Mouse (Mus musculus) midbrain, postnatal 0 days (tissue): ENCODE measurements around the gene Kcnj10. TPM values are rescaled to one million over a fixed set of nuclear protein-coding genes. Genes with fewer than 3 reads are reported as not detected.

Experiments used
- ATAC-seq: fragments of 200-750 bp; cut with Nextera tagmentation; 2 replicates; pipeline ENCODE4 v1.8.0; 2017; ENCODE audit warnings: moderate number of reproducible peaks, mild to moderate bottlenecking, moderate TSS enrichment, moderate library complexity; ENCODE audit not compliant: low FRiP score
- DNase-seq: peaks from one replicate; pipeline ENCODE4 v3.0.0-alpha.2; 2015; ENCODE audit warnings: low spot score
- H3K27ac ChIP-seq: fragments of 300-500 bp; sonication (generic); 2 replicates; pipeline ENCODE4 v1.5.1; 2014; ENCODE audit warnings: low read depth, mild to moderate bottlenecking, low read length, mixed read lengths
- H3K27me3 ChIP-seq: fragments of 300-500 bp; sonication (generic); 2 replicates; pipeline ENCODE4 v1.6.1; 2014; ENCODE audit warnings: low read length, control low read depth, mixed read lengths; ENCODE audit not compliant: insufficient read depth
- H3K36me3 ChIP-seq: fragments of 300-500 bp; sonication (generic); 2 replicates; pipeline ENCODE4 v1.6.1; 2014; ENCODE audit warnings: low read length, control low read depth, mixed read lengths; ENCODE audit not compliant: insufficient read depth
- H3K4me1 ChIP-seq: fragments of 300-500 bp; sonication (generic); 2 replicates; pipeline ENCODE4 v1.6.1; 2014; ENCODE audit warnings: mild to moderate bottlenecking, control low read depth, antibody characterized with exemption, low read length, mixed read lengths; ENCODE audit not compliant: insufficient read depth
- H3K4me2 ChIP-seq: fragments of 300-500 bp; sonication (generic); 2 replicates; pipeline ENCODE4 v1.6.1; 2014; ENCODE audit warnings: low read depth, mild to moderate bottlenecking, low read length, mixed read lengths; ENCODE audit not compliant: poor library complexity, severe bottlenecking
- H3K4me3 ChIP-seq: fragments of 300-500 bp; sonication (generic); 2 replicates; pipeline ENCODE4 v1.5.1; 2014; ENCODE audit warnings: low read depth, mild to moderate bottlenecking, low read length, moderate library complexity
- H3K9ac ChIP-seq: fragments of 300-500 bp; sonication (generic); replicated peaks from 2 replicates; pipeline ENCODE4 v1.6.1; 2014; ENCODE audit warnings: mild to moderate bottlenecking, low read length, moderate library complexity, mixed read lengths; ENCODE audit not compliant: poor library complexity, severe bottlenecking
- H3K9me3 ChIP-seq: fragments of 300-500 bp; sonication (generic); 2 replicates; pipeline ENCODE4 v1.6.1; 2016; ENCODE audit warnings: low read length, control low read depth
- CTCF ChIP-seq: IDR thresholded peaks from 2 replicates; pipeline ENCODE4 v1.5.1; 2016; ENCODE audit warnings: antibody characterized with exemption, mild to moderate bottlenecking
- WGBS: fragments of 180-500 bp; shearing (Covaris S2); extraction: QIAGEN DNeasy Blood & Tissue Kit; methylation state at CpG from one replicate; pipeline ENCODE4 v1.1.7; 2014; 5-methylcytosine and 5-hydroxymethylcytosine counted together
- polyA plus RNA-seq: library from polyadenylated mRNA; unstranded; fragments of >200 nt; fragmentation: Nextera tagmentation; extraction: Ambion mirVana; gene quantifications from 2 replicates; pipeline ENCODE4 v1.2.1, GENCODE M21; 2015
- total RNA-seq: library from RNA; depleted of rRNA; stranded (reverse); fragments of >200 nt; gene quantifications from 2 replicates; pipeline ENCODE4 v1.2.3, GENCODE M21; 2014; rRNA removed

The Kcnj10 gene
- total RNA-seq: 6.1 and 6.6 TPM in 2 replicates
- polyA plus RNA-seq: 3.6 and 3.9 TPM in 2 replicates

- DNase-seq: peak; percentile 94
- no peak for TF ChIP-seq CTCF
- Histone ChIP-seq H3K4me2 (peak within 1 kb of the TSS; percentile 55), H3K9me3 (no peaks in the 10 kb centered on the region), H3K36me3 (no peaks in the 10 kb centered on the region), H3K27ac (peak within 1 kb of the TSS; percentile 71), H3K9ac (peak within 1 kb of the TSS; percentile 33; the same call in 1 of the 2 replicates), H3K27me3 (peaks cover 5% of the 10 kb centered on the region; the same call in 1 of the 2 replicates), H3K4me1 (no peaks in the 10 kb centered on the region), H3K4me3 (peak within 1 kb of the TSS; percentile 35)
- ATAC-seq: peak; percentile 85
- under 1% methylated on average over 38 of the region's 38 CpGs for WGBS
Measured at GRCm38 (mm10) chr1:172340729-172341321, at the start of gene Kcnj10. Kcnj10 (plus strand) TSS chr1:172341210.

DNA sequence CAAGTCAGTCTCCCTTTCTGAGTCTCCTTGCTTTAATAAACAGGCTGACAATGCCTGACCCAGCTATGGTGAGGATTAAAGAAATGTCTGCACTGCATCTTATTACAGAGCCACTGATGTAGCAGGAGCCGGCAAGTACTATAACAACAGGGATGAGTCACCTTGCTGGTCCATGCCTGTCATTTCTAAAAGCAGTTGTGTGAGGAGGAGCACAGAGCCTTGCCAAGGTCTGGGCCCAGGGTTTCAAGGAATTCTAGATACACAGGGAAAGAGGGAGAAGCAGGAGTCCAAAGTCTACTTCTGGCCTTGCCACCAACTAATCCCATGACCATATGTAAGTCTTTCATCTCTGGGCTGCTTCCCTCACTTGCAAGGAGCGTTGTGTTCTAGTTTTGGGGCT, 48.1 kb upstream of the Kcnj10 start:
- H3K27ac ChIP-seq: no peak overlapping the region; the same call in 1 of the 2 replicates
- 70% methylated on average over 2 of the region's 2 CpGs for WGBS

GRCm38 (mm10) chr1:172293449-172293848, 47.6 kb upstream of the Kcnj10 start:
- TF ChIP-seq CTCF: no peak
- no peaks in the 10 kb centered on the region for H3K27me3 ChIP-seq
- no peak overlapping the region for H3K27ac ChIP-seq
- H3K9me3 ChIP-seq: no peaks in the 10 kb centered on the region
- H3K4me3 ChIP-seq: no peak overlapping the region
- no peaks in the 10 kb centered on the region for H3K4me1 ChIP-seq
- no peak overlapping the region for H3K9ac ChIP-seq
- no peak for DNase-seq
- no peaks in the 10 kb centered on the region for H3K36me3 ChIP-seq
- WGBS: 79% methylated on average over 11 of the region's 11 CpGs
- H3K4me2 ChIP-seq: no peak overlapping the region
- ATAC-seq: no peak

More for the DNA sequence above, 48.1 kb upstream of the Kcnj10 start:
- Histone ChIP-seq H3K4me2 (no peak overlapping the region), H3K36me3 (no peaks in the 10 kb centered on the region), H3K4me1 (no peaks in the 10 kb centered on the region), H3K9me3 (no peaks in the 10 kb centered on the region), H3K9ac (no peak overlapping the region), H3K27me3 (no peaks in the 10 kb centered on the region), H3K4me3 (no peak overlapping the region)
- no peak for TF ChIP-seq CTCF
- ATAC-seq (no peak), DNase-seq (no peak)

GRCm38 (mm10) chr1:172295751-172296197, 45.2 kb upstream of the Kcnj10 start:
- Histone ChIP-seq H3K9ac (peak overlapping the region; percentile 26; the same call in 1 of the 2 replicates), H3K36me3 (no peaks in the 10 kb centered on the region), H3K4me1 (0 out of 2 replicates have a peak, but pooled peaks cover under 1% of the 10 kb centered on the region), H3K4me3 (peak overlapping the region; percentile 28; the same call in 1 of the 2 replicates), H3K27ac (peak overlapping the region; percentile 80), H3K9me3 (no peaks in the 10 kb centered on the region), H3K4me2 (peak overlapping the region; percentile 38), H3K27me3 (no peaks in the 10 kb centered on the region)
- 52% methylated on average over 4 of the region's 4 CpGs for WGBS
- DNase-seq (peak; percentile 84), ATAC-seq (peak; percentile 77)
- TF ChIP-seq CTCF: no peak

DNA sequence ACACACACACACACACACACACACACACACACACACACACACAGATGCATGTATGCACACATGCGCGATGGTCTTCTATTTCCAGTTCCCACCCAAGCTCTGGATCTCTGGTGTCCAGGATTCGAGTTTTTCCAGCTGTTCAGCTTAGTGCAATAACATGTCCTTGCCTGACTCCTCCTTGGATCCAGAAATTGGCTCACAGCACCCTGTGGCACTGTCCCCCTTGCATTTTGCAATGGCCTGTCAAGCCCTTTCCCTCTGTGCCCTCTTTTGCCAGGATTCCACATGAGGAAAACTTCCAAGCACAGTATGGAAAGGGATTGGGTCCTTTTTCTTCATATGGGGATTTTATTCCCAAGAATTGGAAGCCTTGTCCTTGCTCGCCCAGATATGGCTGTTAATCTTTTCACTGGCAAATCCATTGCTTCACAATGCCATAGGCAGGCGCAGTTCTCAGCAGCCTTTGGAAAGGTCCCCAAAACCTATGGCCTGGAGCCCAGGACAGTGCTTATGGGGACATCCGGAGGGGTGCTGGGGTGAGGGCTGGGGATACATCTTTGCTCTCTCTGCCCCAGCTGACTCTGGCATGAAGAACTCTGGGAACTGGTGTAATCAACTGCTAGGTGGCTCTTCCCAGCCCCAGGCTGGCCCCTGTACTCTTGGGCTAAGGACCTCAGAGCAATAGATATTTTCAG, 44.0 kb upstream of the Kcnj10 start:
- Histone ChIP-seq H3K9me3 (no peaks in the 10 kb centered on the region), H3K27ac (peak overlapping the region; percentile 80), H3K27me3 (no peaks in the 10 kb centered on the region), H3K4me2 (peak overlapping the region; percentile 38), H3K4me3 (peak overlapping the region; percentile 28), H3K36me3 (no peaks in the 10 kb centered on the region), H3K9ac (peak overlapping the region; percentile 46), H3K4me1 (0 out of 2 replicates have a peak, but pooled peaks cover 4% of the 10 kb centered on the region)
- TF ChIP-seq CTCF: no peak
- WGBS: 66% methylated on average over 6 of the region's 6 CpGs
- ATAC-seq: no peak
- no peak for DNase-seq
